Mouse (Mus musculus): ENCODE measurements around the gene Grifin.
A peak's percentile ranks its signal among the peaks of the same experiment; 100 is the strongest.

The Grifin gene

DNA sequence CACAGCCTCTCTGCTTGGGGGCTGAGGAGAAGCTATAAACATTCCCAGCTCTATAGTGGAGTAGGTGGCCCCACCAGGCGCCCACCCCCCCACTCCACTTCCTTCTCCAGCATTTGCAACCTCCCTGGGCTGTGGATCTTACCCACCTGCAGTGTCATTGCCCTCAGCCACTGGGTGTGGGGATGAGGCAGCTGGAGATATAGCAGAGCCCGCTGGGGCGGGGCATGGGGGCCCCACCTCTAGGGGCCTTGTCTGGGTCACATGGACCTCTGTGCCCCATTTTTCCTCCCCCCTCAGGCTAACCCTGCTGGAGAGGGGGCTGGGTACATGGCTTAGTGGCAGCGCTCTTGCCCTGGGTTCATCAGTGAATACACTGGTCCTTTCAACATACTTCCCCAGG is at the start of gene Grifin:
Gene Grifin (minus strand): TSS at position 176 of the 400 bp plus-strand sequence.
- DNase-seq, result no peak

DNA sequence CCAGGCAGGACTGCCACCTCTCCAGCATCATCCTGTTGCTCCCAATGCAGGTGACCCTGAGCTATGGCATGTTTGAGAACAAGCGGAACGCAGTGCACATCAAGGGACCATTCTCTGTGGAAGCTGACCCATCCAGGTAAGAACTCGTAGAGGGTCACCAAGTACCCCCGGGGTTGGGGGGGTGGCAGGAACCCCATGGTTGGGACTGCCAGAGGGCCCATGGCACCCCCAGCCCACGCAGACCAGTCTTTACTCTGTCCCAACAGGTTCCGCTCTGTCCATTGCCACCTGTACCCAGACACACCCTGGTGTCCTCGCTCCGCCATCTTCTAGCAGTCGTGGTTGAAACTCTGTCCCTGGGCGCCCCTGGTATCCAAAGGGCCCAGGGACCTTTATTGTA is 49.3 kb upstream of the Grifin start:
- DNase-seq, result no peak

DNA sequence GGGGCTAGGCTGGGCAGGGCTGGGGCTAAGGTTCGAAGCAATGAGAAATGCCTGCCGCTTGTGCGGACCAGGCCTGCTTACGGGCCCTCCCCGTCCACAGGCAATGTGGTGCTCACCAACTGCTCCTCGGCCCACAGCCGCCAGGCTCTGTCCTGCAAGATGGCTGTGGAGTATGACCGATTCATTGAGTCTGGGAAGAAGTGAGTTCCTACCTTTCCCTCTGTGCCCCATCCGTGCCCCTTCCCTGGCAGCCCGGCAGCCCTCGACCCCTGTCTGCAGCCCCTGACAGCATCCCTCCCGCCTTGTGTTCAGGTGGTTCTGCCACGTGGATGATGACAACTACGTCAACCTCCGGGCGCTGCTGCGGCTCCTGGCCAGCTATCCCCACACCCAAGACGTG is 47.3 kb upstream of the Grifin start:
- no peak for DNase-seq

DNA sequence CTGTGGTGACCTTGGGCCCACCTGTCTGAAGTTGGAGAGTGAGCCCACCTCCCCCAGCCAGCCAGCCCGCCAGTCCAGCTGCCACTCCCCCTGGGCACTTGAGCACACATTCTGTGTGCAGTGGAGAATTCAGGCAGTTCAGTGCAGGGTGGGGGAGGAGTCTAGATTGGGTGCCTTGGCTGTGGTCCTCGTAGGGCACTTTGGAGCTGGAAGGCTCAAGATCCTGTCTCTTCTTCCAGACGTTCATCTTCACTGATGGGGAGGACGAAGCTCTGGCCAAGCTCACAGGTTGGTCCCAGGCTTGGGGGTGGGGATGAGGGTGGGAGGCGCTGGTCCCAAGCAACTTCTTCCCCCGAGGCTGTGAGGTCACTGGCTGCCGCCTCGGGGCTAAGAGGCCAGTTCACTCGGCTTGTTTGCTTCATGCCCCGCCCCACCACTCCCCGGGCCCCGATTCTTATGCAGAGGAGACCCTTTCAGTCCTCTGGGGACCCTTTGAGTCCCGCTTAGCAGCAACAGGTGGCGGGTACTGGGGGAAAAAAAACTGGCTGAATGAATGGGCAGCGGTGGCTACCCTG is 46.8 kb upstream of the Grifin start:
- no peak for DNase-seq

DNA sequence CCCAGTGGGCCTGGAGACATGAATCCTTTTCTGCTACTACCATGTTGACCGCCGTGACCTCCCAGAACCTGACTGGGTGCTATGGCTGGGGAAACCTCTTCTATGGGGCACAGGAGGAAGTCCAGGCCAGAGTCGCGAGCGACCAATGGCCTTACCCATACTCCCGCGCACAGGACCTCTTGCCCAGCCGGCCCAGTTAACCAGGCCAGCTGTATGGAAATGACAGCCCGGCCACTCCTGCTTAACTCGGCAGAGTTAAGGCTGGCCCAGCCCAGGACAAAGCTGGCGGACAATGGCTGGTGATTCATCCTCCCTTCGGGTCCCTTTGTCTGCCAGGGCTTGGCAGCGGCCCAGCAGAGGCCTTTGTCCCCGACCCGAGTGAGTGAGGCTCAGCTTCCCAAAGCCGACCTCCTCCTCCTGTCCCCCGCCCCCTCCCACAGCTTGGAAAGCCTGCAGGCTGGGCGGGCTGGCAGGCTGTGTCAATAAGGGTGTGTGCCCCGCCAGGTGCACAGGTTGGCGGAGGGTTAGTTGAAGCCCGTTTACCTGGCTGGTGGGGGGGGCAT is 46.2 kb upstream of the Grifin start:
- DNase-seq, result no peak

DNA sequence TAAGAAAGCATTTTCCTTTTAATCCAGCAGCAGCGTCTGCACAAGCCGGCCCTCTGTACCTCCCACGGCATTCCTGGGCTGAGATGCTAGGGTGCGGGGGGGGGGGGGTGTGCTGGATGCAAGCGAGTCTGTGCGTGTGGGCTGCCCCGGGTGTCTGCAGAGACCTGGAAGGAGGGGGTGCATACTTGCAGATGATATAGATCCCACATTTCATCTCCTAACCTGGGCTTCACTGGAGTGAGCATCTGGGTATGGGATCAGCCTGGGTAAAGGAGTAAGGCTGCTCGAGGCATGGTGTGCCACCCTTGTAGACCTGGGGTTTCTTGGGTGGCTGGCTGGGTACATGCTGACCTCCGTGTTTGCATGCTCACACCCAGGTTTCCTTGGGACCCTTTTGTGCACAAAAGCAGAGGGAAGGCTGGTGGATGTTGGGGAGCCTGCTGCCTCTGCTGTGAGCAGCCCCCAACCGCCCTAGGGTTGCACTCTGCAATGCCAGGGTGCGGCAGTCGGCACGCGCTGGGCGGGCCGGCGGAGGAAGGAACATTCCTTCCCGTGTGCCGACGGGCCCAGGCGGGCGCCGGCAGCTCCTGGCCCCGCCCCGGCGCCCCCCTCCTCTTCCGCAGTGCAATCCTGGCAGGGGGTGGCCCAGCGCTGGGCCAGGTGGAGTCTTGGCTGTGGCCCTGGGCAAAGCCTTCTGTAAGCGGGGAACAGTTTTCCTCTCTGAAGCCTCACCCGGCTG is 45.6 kb upstream of the Grifin start:
- no peak for DNase-seq

DNA sequence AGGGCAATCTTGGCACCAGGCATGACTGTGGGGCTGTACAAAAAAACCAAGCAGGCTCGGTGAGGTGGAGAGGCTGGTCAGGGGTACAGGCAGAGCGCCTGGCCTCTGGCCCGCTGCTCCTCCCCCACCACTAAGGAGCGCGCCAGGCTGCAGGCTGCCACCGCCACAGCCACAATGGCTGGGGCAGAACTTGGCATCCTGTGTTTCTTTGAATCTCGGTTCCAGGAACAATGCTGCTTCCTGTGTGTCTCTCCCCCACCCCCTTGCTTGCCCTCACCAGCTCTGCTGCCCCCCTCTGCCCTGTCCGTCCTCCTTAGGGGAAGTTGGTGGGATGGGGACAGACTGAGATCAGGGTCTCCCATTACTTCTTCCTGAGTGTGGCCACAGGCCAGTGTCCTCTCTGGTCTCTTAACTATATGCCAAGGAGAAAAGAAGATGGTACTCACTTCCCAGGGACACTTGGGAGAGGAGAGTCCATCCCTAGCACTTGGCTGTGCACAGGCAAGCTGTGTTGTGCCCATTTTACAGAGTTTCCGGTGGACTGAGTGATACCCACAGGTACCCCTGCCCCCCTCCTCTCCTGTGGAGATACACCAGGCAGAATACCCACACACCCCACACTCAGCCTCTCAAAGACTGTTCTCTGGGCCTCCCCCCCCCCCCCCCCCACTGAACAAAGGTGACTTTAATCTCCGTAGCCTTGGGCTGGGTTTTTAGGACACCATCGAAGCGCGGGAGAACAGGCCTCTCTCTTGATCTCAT is 44.8 kb upstream of the Grifin start:
- no peak for DNase-seq

DNA sequence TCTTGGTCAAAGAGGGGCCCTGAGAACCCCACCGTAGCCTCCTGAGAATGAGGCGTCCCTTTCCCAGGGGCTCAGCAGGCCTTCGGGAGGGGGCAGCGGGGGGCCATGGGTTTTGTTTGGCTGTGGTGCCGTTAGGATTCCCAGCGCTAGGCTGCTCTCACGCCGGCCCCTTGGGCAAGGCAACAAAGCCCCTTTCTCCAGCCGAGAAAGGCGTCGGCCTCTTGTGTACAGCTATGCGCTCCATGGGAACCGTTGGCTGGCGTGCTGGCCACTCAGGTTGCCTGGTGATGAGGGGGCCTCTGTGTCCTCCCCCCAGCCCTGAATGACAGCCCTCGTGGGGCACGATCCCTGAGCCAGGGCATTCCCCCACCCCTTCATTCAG is 43.8 kb upstream of the Grifin start:
- no peak for DNase-seq

DNA sequence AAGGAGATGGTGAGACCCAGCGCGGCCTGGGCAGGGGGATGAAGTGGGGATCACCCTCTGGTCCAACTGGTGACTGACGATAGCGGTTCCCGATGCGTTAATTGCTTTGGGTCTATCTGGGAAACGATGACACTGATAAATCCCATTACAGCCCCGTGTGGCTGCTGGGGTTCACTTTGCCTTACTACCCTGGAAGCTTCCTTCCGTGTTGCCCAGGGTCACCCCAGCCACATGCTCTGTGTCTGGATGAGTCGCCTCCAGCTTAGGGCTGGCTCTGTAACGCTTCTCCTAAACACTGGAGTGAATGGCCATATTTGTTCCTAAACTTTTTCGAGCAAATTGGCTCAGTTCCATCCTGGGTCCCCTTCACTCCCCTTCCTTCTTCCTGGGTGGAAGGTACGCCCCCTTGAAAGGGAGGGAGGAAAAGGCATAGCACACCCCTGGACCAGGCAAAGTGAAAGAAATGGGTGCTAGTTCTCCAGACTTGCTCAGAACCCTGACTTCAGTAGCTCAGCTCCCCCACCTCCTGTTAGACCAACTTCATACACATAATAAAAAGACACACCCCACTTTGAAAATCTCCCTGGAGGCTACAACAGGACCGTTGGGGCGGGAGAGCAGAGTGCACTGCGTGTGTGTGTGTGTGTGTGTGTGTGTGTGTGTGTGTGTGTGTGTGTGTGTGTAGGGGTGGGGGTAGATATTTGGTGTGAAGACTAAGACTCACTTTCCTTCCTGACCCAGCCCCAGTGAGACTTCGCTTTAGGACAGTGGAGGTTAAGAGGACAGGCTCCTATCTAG is 43.2 kb upstream of the Grifin start:
- DNase-seq, result no peak

DNA sequence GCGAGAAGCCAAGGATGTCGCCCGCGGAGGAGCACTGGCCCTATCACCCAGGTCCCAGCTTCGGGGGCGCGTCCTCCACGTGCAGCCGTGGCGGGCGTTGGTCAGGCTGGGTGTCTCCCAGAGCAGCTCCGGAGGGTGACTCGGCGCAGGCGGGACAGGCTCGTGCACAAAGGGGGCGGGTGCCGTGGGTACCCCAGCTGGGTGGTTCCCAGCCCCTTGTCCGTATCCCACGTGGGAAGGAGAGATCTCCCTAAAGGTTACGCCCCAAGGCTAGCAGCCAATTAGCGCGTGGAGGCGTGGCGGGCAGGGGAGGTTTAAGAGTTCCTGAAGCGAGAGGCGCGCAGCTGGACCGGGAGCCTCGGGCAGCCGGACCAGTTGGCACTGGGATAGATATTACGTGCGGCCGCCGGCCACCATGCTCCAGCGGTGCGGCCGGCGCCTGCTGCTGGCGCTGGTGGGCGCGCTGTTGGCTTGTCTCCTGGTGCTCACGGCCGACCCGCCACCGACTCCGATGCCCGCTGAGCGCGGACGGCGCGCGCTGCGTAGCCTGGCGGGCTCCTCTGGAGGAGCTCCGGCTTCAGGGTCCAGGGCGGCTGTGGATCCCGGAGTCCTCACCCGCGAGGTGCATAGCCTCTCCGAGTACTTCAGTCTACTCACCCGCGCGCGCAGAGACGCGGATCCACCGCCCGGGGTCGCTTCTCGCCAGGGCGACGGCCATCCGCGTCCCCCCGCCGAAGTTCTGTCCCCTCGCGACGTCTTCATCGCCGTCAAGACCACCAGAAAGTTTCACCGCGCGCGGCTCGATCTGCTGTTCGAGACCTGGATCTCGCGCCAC is 42.3 kb upstream of the Grifin start, which contains the start of gene Lfng:
Gene Lfng (plus strand): TSS at position 320 of the 835 bp plus-strand sequence.
- peak; percentile 63 to 75 for DNase-seq

DNA sequence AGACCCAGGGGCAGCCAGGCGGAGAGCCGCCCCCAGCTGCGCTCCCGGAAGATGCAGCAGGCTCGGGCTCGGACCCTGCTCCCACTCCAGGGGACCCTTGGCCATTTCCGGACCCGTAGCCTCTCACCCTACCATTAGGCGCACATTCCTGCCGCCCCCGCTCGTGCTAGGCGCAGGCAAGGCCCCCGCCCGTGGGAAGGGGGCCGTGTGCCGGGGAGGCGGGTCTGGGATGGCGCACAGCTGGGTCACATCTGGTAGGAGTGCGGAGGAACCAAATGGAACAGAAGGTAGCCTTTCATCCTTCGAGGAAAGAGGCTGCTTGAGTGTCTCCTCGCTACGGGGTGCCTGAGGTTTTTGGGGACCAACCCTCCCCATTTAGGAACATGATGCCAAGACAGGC is 41.5 kb upstream of the Grifin start:
- DNase-seq, result no peak

DNA sequence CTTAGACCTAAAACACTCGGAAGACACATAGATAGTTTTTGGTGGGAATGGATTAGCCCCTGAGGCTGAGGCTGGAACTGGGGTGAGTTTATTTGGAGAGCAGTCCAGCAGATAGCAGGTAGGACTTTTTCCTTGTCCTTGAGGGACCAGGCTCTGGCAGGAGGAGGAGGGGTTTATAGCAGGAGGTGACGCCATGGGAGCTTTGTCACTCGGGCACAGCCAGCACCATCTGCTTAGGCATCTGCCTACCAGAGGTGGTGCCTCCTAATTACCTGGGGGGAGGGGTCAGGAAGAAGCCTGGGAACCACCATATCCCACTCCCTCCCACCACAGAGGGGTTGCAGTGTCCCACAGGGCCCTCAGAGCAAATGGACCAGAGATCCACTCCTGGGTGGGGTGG is 40.4 kb upstream of the Grifin start:
- DNase-seq, result no peak

DNA sequence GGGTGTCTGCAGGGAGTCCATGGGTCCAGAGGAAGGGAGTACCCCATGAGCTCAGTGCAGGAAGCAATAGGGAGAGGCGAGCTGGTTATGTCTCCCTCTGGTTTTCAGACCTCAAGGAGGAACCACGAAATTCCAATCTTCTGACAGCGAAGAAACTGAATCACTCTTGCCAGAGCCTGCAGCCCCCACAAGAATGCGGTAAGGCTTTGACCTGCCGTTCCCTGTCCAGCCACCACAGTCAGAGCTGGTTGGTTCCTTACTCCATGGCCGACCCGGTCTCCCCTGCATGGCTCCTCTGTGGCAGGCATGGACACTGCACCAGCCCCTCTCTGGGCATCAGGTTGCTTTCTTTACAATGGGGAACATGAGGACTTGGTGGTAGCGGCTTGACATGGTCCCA is 39.5 kb upstream of the Grifin start:
- no peak for DNase-seq

DNA sequence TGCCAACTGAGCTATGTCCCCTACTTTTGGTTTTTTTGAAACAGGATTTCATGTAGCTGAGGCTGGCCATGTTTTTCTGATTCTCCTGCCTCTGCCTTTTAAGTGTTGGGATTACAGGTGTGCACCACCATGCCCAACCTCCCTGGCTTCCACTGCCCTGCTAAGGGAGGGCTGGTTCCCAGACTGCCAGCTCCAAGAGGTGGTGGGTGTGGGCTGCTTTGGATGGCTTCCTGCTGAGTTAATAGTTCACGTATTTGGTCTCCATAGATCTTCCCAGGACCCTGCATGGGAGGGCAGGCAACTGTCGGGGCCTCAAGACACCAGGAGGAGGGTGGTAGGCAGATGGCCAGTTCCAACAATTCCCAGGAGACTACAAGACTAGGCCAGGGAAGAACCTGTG is 37.7 kb upstream of the Grifin start:
- DNase-seq, result no peak

DNA sequence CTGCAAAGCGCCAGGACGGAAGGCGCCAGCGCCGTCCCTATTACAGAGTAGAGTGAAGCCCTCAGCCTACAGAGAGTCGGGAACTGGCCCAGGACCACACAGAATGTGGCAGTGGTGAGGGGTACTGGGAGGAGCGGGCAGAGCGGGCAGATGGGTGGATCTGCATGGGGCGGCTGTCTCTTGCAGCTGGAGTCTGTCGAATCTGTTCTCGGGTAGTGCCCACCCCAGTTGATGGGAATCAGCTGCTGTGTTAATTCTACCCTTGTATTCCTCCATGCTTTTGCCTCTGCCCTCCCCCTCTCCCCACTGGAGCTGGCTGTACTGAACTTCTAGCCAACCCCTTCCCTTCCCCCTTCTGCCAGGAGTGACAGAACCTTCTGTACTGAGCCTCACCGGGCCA is 36.8 kb upstream of the Grifin start:
- DNase-seq, result no peak

DNA sequence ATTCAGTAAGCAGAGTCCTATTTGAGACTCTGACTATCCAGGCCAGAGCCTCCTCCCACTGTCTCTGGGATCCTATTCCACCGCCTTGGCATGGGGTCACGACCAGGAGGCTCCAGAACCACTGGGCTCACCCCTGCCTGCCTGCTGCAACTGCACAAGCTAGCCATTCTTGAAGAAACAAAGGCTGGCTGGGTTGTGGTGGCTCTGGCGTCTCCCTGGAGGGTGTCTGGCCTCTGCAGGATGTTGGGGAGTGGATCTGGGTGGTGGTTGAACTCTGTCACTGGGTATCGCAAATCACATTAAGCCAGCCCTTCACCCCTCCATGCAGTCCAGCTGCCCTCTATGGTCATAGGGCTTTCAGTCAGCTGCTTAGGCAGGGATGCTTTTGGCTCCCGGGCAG is 35.1 kb upstream of the Grifin start:
- DNase-seq, result no peak

DNA sequence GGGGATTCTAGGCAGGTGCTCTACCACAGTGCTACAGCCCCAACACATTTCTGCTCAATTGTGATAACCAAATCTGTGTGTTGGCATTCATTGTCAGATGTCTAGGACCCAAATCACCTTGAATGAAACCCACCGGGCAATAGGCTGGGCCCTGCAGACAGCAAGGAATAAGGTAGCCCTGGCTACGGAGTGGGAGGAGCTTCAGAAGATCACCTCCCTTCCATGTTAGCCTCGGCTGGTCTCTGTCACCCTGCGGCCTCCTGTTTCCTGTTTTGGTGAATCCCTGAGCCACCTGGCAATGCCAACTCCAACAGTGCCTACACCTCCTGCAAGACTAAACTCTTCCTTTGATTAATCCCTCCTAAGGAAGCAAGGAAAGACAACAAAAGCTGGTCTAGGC is 32.9 kb upstream of the Grifin start:
- no peak for DNase-seq

DNA sequence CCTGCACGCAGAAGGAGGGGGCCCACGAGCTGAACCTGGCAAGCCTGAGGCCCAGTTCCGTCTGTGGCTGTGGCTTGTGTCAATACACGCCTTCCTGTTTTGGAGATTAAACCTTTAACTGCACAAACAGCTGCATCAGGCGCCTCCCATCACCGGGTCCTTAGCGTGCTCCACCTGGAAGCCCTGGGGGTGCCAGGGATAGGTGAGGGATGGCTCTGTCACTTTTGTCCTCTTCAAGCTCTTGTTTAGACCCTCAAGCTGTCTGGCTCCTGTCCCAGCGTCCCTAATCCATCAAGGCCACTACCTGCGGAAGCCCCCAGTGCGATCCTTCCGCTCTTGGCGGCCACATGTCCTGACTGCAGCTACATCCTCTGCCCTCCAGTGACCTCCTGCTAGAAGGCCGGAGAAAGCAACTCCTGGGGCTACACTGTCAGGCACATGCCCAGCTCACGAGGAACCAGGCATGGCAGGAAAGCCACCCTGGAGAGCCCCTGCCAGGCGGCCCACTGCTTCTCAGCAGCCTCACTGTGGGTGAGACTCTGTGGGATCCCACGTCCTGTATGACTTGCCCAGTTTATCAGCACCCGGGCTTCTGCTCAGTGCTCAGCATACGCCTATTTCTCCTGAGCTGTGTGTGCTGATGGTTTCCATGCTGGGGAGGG is 32.2 kb upstream of the Grifin start:
- DNase-seq, result peak; percentile 51 to 67

DNA sequence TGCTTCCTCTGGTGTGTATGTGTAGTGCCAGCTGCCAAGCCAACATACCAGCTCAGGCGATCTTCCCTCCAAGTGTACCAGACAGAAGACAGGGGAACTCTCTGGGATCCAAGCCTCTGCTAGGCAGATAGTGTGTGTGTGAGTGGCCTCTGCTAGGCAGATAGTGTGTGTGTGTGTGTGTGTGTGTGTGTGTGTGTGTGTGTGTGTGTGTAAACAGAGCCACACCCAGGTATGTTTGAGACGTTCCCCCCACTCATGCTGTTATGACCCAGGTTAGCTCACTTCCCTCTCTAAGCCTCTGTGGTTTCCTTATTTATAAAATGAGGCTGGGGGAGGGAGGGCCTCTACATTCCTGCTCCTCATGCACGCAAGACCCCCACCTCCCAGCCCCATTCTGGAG is 31.6 kb upstream of the Grifin start:
- DNase-seq, result no peak

DNA sequence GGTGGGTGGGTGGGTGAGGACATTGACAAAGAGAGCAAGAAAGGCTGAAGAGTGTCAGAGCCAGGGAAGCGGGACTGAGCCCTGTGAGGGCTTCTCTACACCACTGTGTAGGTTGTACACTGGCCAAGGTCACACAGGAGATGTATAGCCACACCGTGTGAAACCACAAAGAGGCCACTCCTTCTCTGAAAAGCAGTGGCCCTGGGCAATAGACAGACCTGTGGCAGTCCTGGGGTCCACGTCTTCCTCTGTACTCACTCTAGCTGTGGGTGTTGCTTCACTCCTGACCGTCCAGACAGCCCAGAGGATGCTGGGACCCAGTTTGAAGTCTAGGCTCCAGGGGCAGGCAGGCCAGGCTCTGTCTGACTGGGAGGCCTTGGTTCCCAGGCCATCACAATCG is 30.0 kb upstream of the Grifin start:
- DNase-seq, result no peak

DNA sequence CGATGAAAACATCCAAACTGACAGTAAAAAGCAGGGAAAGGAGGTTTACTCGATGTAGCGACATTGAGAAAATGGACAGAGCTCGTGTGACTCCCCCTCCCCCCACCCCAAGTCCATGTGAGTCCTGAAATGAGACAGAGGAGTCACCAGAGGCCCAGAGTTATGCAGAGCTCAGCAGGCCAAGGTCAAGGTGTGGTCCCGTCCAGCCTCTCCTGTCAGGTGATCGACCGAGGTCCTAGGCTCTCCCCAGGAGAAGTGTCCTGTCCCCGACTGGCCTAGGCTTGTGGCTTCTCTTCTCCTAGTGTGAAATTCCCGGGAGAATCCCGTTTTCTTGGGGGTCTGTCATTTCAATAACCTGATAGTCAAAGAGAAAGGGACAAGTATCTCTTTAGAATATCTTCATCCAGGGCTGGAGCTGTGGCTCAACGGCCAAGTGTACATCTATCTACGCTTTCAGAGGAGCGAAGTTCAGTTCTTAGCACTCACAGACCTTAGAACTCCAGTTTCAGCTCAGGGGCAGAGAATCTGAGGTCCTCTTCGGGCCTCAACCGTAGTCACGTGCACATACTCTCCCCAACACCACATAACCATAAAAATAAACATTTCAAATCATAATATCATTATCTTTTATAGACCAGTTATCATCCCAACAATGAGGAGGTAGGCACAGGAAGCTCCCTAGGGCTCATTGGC is 24.4 kb upstream of the Grifin start:
- no peak for DNase-seq

Data from thymus, adult 18-20 months (tissue).